Mouse (Mus musculus) megakaryocyte progenitor cell, adult 5-6 weeks (primary cell): Measurements from ENCODE around the gene Eif4e1b. TPM values are rescaled to one million over a fixed set of nuclear protein-coding genes. Genes with fewer than 3 reads are reported as not detected.

Source experiments
- ATAC-seq: replicated peaks from 2 replicates; pipeline ENCODE4 v1.8.0; 2016; ENCODE audit warnings: mild to moderate bottlenecking, moderate TSS enrichment, inconsistent platforms; ENCODE audit not compliant: poor library complexity
- total RNA-seq, 2 experiments: library from RNA; stranded (forward) in 1 of 2; stranded (reverse) in 1 of 2; fragments of 157-497, 149-512 nt in 1 of 2; fragments of 200-1000 nt in 1 of 2; gene quantifications; 2 replicates each; pipeline versions ENCODE4 v1.2.3 to v1.2.4; 2015 to 2017

Eif4e1b gene
- total RNA-seq, 2 experiments from 2014 or later, result not detected

DNA sequence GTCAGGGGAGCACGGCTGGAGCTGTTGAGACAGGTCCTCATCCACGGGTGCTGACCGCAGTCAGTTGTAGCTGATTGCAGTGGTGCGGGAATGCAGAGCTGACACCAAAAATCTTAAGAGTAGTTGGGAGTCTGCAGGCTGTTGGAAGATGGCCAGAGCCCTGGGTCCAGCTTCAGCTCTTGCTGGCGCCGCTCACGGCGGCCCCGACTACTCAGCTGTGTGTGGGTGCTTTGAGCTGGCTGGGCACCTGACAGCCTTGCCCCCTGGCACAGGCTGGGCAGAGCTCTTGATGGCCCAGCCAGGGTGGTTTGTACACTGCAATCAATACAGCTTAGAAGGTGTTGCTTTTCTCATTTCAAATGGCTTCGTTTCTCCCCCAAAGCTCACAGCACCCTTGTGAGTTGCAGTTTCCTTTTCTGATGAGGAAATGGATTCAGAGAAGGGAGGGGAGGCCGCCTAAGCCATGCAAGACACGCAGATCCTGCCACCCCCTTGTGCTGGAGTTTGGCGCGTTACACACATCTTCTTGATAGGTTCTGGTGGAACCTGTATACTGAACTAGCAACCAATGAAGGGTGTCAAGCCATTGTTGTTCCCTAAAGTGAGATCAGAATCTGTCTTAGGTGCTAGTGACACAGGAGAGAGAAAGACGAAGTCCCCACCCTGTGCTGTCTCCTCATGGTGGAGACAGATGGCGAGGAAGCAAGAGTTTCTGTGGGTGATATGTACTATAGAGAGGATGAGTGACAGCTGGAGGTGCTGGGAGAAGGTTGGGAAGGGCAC lies 14.3 kb downstream of the Eif4e1b start:
- no peak for ATAC-seq

DNA sequence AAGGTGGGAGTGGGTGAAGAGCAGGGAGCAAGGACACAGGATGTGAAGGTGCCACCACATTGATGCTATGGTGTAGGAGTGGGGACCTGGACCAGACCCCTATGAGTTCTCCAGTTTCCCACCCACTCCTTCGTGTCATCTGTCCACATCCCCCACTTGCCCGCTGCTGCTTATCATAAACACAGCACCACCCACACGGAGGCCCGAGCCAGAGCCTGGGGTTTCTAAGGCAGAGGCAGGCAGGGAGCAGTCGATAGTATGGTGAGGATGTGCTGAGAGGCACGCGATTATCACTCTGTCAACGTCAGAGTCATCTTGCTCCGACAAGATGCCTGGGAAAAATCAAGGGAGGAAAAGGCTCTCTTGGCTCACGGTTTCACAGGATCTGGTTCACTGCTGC lies 14.9 kb downstream of the Eif4e1b start:
- ATAC-seq, result no peak

DNA sequence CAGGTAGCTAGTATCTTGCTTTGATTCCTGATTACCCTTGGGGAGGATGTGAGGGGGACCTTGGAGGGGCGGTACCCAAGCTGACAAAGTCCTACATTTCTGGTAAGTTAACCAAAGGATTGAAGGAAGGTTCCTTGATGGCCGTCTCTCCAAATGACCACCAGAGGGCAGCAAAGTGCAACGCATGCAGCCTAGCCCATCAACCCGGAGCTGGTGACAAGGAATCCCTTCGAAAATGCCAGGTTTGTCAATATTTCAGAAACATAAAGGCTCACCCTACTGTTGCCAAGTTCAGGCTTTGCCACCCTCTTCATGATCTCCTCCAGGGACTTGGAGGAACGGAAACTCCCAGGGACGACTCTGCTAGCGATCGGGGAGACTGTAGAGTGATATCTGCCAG lies 15.9 kb downstream of the Eif4e1b start:
- peak; percentile 74 for ATAC-seq

GRCm38 (mm10) chr13:54800206-54800605 lies 16.4 kb downstream of the Eif4e1b start:
- no peak for ATAC-seq

DNA sequence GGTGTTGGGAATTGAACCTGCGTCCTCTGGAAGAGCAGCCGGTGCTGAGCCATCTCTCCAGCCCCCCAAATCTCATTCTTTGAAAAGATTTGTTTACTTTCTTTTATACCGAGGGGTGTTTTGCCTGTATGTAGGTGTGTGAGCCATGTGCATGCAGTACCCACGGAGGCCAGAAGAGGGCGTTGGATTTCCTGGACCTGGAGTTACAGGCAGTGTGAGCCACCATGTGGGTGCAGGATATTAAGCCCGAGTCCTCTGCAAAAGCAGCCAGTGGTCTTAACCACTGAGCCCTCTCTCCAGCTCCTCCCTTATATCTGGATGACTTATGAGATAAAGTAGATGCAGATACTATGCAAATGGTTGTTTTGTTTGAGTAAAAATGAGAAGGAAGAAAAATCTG lies 19.2 kb downstream of the Eif4e1b start:
- no peak for ATAC-seq

GRCm38 (mm10) chr13:54805134-54805838 lies 21.5 kb downstream of the Eif4e1b start:
- no peak for ATAC-seq

DNA sequence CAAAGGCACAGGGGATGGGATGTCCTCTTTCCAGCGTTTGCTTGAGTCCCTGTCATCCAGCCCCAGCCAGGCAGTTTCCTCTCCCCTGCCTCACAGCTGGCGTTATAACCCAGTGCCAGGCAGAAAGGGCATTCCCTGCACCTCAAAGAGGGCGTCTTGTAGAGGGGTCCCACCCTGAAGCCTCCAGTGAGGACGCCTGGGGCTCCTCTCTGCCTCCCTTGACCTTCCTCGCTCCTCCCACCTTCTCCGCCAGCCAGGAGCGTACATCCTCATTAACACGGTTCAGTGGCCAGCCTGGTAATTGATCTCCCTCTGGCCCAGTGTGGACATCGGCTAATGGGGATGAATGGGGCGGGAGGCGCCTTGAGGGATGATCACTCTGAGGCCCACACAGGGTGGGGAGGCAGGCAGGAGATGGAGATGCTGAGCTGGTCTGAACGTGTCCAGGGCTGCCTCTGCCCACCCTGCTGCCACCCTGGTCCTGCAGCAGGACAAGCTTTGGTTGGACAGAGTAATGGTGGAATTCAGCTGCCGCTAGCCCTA lies 22.7 kb downstream of the Eif4e1b start:
- ATAC-seq, result no peak

DNA sequence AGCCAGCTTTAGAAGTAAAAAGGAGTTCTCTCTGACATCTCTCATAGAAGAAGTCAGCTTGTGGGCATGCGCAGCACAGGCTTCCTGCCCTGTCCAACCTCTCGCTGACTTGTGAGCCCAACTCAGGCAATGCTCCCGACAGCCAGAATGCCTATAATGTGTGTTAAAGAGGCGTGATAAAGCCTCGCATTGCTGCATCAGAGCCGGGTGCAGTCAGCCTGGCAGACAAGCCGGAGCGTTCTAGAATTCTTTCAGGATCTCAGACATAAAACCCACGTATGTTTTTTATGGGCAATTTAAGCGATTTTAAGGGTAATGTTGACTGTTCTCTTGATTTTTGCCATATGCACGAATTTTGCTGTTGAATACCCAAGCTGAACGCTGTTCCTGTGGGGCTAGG lies 24.3 kb downstream of the Eif4e1b start:
- ATAC-seq, result no peak

DNA sequence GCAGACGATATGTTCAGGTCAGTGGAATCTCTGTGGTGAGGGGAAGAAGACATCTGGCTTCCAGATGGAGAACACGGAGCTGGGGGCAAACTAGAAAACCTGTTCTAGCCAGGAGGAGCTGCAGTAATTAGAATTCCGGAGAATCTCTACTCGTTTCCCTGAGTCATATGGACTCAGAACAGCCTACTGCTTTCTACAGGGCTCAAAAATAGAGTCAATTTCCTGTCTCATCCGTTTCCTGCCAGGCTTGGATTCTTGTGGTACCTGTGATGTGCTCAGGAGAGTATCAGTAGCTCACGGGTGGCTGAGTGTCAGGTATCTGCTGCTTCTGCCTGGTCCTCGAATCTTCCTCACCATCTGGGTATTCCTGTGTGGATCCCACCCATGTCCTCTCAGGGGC lies 27.7 kb downstream of the Eif4e1b start:
- no peak for ATAC-seq

GRCm38 (mm10) chr13:54813381-54813780 lies 29.6 kb downstream of the Eif4e1b start:
- no peak for ATAC-seq

- ATAC-seq, result no peak
Measured at GRCm38 (mm10) chr13:54818399-54819254, 34.8 kb downstream of the Eif4e1b start.

GRCm38 (mm10) chr13:54821106-54821505 lies 37.3 kb downstream of the Eif4e1b start:
- ATAC-seq, result no peak

GRCm38 (mm10) chr13:54821931-54822330 lies 38.1 kb downstream of the Eif4e1b start:
- no peak for ATAC-seq

GRCm38 (mm10) chr13:54824111-54824931 lies 40.5 kb downstream of the Eif4e1b start:
- ATAC-seq, result no peak

GRCm38 (mm10) chr13:54827992-54828391 lies 44.2 kb downstream of the Eif4e1b start:
- ATAC-seq, result no peak

GRCm38 (mm10) chr13:54828508-54828907 lies 44.7 kb downstream of the Eif4e1b start:
- ATAC-seq, result no peak

- ATAC-seq, result no peak
Measured at GRCm38 (mm10) chr13:54829450-54829849, 45.7 kb downstream of the Eif4e1b start.

DNA sequence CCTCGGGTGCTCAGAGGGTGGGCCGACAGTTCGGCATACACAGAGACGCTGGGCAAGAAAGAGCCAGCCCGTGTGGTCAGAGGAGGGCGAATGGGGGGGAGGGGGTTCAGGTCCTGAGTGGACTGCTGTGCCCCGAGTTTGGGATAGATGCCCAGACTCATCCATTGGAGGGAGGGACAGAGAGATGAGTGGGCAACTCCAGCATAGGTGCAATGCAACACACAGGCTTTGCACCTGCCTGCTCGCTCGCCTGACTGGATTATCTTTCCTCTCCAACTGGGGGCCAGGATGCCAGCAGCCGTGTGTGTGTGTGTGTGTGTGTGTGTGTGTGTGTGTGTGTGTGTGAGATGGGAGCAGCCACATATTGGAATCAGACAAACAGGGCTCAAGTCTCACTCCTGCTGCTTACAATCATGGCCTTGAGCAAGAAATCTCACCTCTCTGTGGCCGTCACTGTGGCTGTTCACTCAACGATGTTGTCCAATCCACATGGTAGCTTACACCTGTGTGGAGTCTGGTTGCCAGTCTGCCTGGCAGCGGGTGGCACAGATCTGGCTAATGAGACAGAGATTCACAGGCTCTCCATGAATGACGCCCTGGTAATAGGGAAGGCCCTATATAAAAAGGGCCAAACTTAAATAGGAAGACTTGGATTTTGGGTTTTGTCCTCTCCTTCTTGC lies 52.7 kb downstream of the Eif4e1b start:
- ATAC-seq, result no peak

- ATAC-seq, result no peak
Measured at GRCm38 (mm10) chr13:54837061-54837460, 53.3 kb downstream of the Eif4e1b start.

- no peak for ATAC-seq
Measured at GRCm38 (mm10) chr13:54837471-54837889, 53.7 kb downstream of the Eif4e1b start.
